Mouse (Mus musculus): Measurements from ENCODE around the gene Abat. TPM values are rescaled to one million over a fixed set of nuclear protein-coding genes. Genes with fewer than 3 reads are reported as not detected.

The Abat gene
- polyA plus RNA-seq, 1 experiment from 2014 or later = 22.4 TPM

- Histone ChIP-seq H3K27ac (no peak overlapping the region), H3K9ac (no peak overlapping the region), H3K4me1 (no peaks in the 10 kb centered on the region), H3K9me3 (no peaks in the 10 kb centered on the region), H3K4me3 (no peak overlapping the region), H3K4me2 (no peak overlapping the region), H3K27me3 (no peaks in the 10 kb centered on the region), H3K36me3 (peaks cover 81% of the 10 kb centered on the region)
- WGBS = 75% methylated on average over 6 of the region's 6 CpGs
- no peak for ATAC-seq (ENCODE audit: borderline replicate concordance, extremely low read depth, low FRiP score, low TSS enrichment)
Measured at GRCm38 (mm10) chr16:8645546-8645945, 132.3 kb downstream of the Abat start.

- Histone ChIP-seq H3K9ac (no peak overlapping the region), H3K9me3 (no peaks in the 10 kb centered on the region), H3K27ac (no peak overlapping the region), H3K4me1 (no peaks in the 10 kb centered on the region), H3K4me3 (no peak overlapping the region), H3K4me2 (no peak overlapping the region), H3K36me3 (peaks cover 84% of the 10 kb centered on the region), H3K27me3 (no peaks in the 10 kb centered on the region)
- ATAC-seq (ENCODE audit: borderline replicate concordance, extremely low read depth, low FRiP score, low TSS enrichment) = no peak
- 94% methylated on average over 3 of the region's 3 CpGs for WGBS
Measured at GRCm38 (mm10) chr16:8650007-8650406, 136.8 kb downstream of the Abat start.

GRCm38 (mm10) chr16:8655108-8655507 is 141.9 kb downstream of the Abat start:
- no peak overlapping the region for H3K4me3 ChIP-seq
- H3K4me2 ChIP-seq = no peak overlapping the region
- WGBS = 82% methylated on average over 6 of the region's 6 CpGs
- H3K27me3 ChIP-seq = no peaks in the 10 kb centered on the region
- peaks cover 54% of the 10 kb centered on the region for H3K36me3 ChIP-seq
- H3K9me3 ChIP-seq = no peaks in the 10 kb centered on the region
- no peaks in the 10 kb centered on the region for H3K4me1 ChIP-seq
- ATAC-seq (ENCODE audit: borderline replicate concordance, extremely low read depth, low FRiP score, low TSS enrichment) = no peak
- H3K9ac ChIP-seq = no peak overlapping the region
- no peak overlapping the region for H3K27ac ChIP-seq

GRCm38 (mm10) chr16:8655599-8655998 is 142.4 kb downstream of the Abat start:
- Histone ChIP-seq H3K9ac (no peak overlapping the region), H3K4me1 (no peaks in the 10 kb centered on the region), H3K27me3 (no peaks in the 10 kb centered on the region), H3K4me2 (no peak overlapping the region), H3K27ac (no peak overlapping the region), H3K9me3 (no peaks in the 10 kb centered on the region), H3K36me3 (peaks cover 51% of the 10 kb centered on the region), H3K4me3 (no peak overlapping the region)
- 82% methylated on average over 9 of the region's 9 CpGs for WGBS
- ATAC-seq (ENCODE audit: borderline replicate concordance, extremely low read depth, low FRiP score, low TSS enrichment) = 0 out of 2 replicates have a peak, but pooled peaks have one; percentile 16

- H3K4me2 ChIP-seq = no peak overlapping the region
- 84% methylated on average over 2 of the region's 2 CpGs for WGBS
- H3K27ac ChIP-seq = no peak overlapping the region
- no peak overlapping the region for H3K4me3 ChIP-seq
- H3K36me3 ChIP-seq = peaks cover 45% of the 10 kb centered on the region
- no peaks in the 10 kb centered on the region for H3K9me3 ChIP-seq
- no peaks in the 10 kb centered on the region for H3K4me1 ChIP-seq
- H3K27me3 ChIP-seq = no peaks in the 10 kb centered on the region
- ATAC-seq (ENCODE audit: borderline replicate concordance, extremely low read depth, low FRiP score, low TSS enrichment) = no peak
- no peak overlapping the region for H3K9ac ChIP-seq
Measured at GRCm38 (mm10) chr16:8656256-8656655, 143.0 kb downstream of the Abat start.

GRCm38 (mm10) chr16:8658349-8658748 is 145.1 kb downstream of the Abat start:
- Histone ChIP-seq H3K36me3 (peaks cover 30% of the 10 kb centered on the region), H3K27me3 (no peaks in the 10 kb centered on the region), H3K4me3 (no peak overlapping the region), H3K9ac (no peak overlapping the region), H3K4me1 (no peaks in the 10 kb centered on the region), H3K9me3 (no peaks in the 10 kb centered on the region), H3K27ac (no peak overlapping the region), H3K4me2 (no peak overlapping the region)
- WGBS = 79% methylated on average over 4 of the region's 4 CpGs
- ATAC-seq (ENCODE audit: borderline replicate concordance, extremely low read depth, low FRiP score, low TSS enrichment) = no peak

- Histone ChIP-seq H3K9ac (no peak overlapping the region), H3K4me3 (no peak overlapping the region), H3K27ac (no peak overlapping the region), H3K4me2 (no peak overlapping the region), H3K36me3 (peaks cover 31% of the 10 kb centered on the region), H3K9me3 (no peaks in the 10 kb centered on the region), H3K27me3 (no peaks in the 10 kb centered on the region), H3K4me1 (no peaks in the 10 kb centered on the region)
- no peak for ATAC-seq (ENCODE audit: borderline replicate concordance, extremely low read depth, low FRiP score, low TSS enrichment)
- 87% methylated on average over 4 of the region's 4 CpGs for WGBS
Measured at GRCm38 (mm10) chr16:8658764-8659163, 145.5 kb downstream of the Abat start.

- H3K27ac ChIP-seq = peak overlapping the region; percentile 37; the same call in 1 of the 2 replicates
- no peak overlapping the region for H3K4me2 ChIP-seq
- peaks cover 19% of the 10 kb centered on the region for H3K36me3 ChIP-seq
- ATAC-seq (ENCODE audit: borderline replicate concordance, extremely low read depth, low FRiP score, low TSS enrichment) = no peak
- H3K9ac ChIP-seq = no peak overlapping the region
- H3K4me3 ChIP-seq = no peak overlapping the region
- no peaks in the 10 kb centered on the region for H3K27me3 ChIP-seq
- 71% methylated on average over 2 of the region's 2 CpGs for WGBS
- H3K4me1 ChIP-seq = peaks cover 33% of the 10 kb centered on the region
- H3K9me3 ChIP-seq = no peaks in the 10 kb centered on the region
Measured at GRCm38 (mm10) chr16:8663022-8663421, 149.8 kb downstream of the Abat start.

- WGBS = 83% methylated on average over 24 of the region's 24 CpGs
- Histone ChIP-seq H3K36me3 (peaks cover 19% of the 10 kb centered on the region), H3K9me3 (no peaks in the 10 kb centered on the region), H3K9ac (no peak overlapping the region), H3K4me2 (no peak overlapping the region), H3K4me3 (no peak overlapping the region), H3K27me3 (no peaks in the 10 kb centered on the region), H3K4me1 (peaks cover 40% of the 10 kb centered on the region), H3K27ac (no peak overlapping the region)
- ATAC-seq (ENCODE audit: borderline replicate concordance, extremely low read depth, low FRiP score, low TSS enrichment) = no peak
Measured at GRCm38 (mm10) chr16:8663606-8664539, 150.6 kb downstream of the Abat start.

GRCm38 (mm10) chr16:8665367-8665766 is 152.1 kb downstream of the Abat start:
- Histone ChIP-seq H3K4me2 (no peak overlapping the region), H3K27ac (peak overlapping the region; percentile 53; the same call in 1 of the 2 replicates), H3K9ac (no peak overlapping the region), H3K4me1 (peaks cover 54% of the 10 kb centered on the region), H3K4me3 (no peak overlapping the region), H3K9me3 (no peaks in the 10 kb centered on the region), H3K27me3 (no peaks in the 10 kb centered on the region), H3K36me3 (peaks cover 7% of the 10 kb centered on the region; the same call in 1 of the 2 replicates)
- 63% methylated on average over 5 of the region's 5 CpGs for WGBS
- peak; percentile 8; the same call in 1 of the 2 replicates for ATAC-seq (ENCODE audit: borderline replicate concordance, extremely low read depth, low FRiP score, low TSS enrichment)

GRCm38 (mm10) chr16:8666452-8666851 is 153.2 kb downstream of the Abat start:
- Histone ChIP-seq H3K4me1 (peaks cover 61% of the 10 kb centered on the region), H3K9me3 (no peaks in the 10 kb centered on the region), H3K4me2 (no peak overlapping the region), H3K36me3 (peaks cover 7% of the 10 kb centered on the region; the same call in 1 of the 2 replicates), H3K4me3 (no peak overlapping the region), H3K27ac (0 out of 2 replicates have a peak overlapping the region, but pooled peaks have one; percentile 21), H3K9ac (no peak overlapping the region), H3K27me3 (no peaks in the 10 kb centered on the region)
- WGBS = 35% methylated on average over 2 of the region's 2 CpGs
- ATAC-seq (ENCODE audit: borderline replicate concordance, extremely low read depth, low FRiP score, low TSS enrichment) = no peak

- no peak overlapping the region for H3K27ac ChIP-seq
Measured at GRCm38 (mm10) chr16:8667261-8667660, 154.0 kb downstream of the Abat start.

More at GRCm38 (mm10) chr16:8667261-8667660, 154.0 kb downstream of the Abat start:
- peaks cover 61% of the 10 kb centered on the region for H3K4me1 ChIP-seq
- H3K9ac ChIP-seq = no peak overlapping the region
- H3K4me2 ChIP-seq = 0 out of 2 replicates have a peak overlapping the region, but pooled peaks have one; percentile 4
- no peak for ATAC-seq (ENCODE audit: borderline replicate concordance, extremely low read depth, low FRiP score, low TSS enrichment)
- no peaks in the 10 kb centered on the region for H3K9me3 ChIP-seq
- 66% methylated on average over 7 of the region's 7 CpGs for WGBS
- H3K4me3 ChIP-seq = no peak overlapping the region
- peaks cover 7% of the 10 kb centered on the region; the same call in 1 of the 2 replicates for H3K36me3 ChIP-seq
- H3K27me3 ChIP-seq = no peaks in the 10 kb centered on the region
